Mouse (Mus musculus): Measurements from ENCODE around the gene Lcp1. TPM values are rescaled to one million over a fixed set of nuclear protein-coding genes. Genes with fewer than 3 reads are reported as not detected.

Lcp1 gene
- polyA plus RNA-seq, 1 experiment, result not detected

DNA sequence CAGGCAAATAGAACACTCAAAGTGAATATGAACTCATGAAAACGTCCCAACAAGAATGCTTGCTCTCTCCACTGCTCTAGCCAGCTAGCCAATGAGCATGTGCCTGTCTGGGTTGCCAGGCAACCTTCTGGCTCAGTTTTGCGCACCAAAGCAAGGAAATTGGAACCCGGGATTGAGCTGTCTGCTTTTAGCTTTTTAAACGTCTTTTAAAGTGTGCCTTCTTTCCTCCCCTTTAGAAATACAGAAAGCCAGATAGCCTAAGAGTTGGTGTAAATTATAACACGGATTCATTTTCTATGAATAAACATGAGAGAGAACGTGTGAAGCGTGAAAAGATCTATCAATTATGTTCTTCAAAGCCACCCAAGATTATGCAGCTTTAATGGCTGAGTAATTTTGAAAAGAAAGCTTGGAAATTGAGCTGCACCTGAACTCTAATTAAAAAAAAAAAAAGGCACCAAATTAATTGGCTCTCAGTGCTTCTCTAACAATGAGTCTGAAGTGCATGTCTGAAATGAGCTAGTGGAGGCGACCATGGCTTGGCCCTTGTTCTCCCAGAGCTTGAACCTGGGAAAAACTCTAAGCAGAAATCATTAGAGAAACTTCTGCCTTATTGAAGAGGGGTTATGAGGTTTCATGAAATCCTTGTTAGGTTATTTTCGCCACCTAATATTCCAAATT is 105.2 kb downstream of the Lcp1 start:
- WGBS, result 27% methylated on average over 9 of the region's 9 CpGs

DNA sequence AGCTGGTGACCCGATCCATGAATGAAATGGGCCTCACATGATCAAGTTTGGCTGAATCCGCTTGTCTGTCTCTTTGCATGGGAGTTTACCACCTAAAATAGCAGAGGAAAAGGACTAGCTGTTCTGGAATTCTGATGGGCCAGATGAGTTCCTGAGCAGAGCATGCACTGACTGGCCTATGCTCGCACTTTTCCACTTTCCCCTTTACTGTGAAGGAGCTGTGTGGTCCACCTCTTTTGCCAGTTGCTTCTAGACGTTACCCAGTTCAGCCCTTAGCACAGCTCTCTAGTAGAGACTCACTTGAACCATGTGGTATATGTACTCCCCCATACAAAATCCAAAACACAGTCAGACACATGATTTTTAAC is 105.7 kb downstream of the Lcp1 start:
- TF ChIP-seq POLR2A (IDR thresholded peaks at IDR 0.05; ENCODE audit: insufficient read depth, low read depth, low read length) (no peak), CTCF (IDR thresholded peaks at IDR 0.05; ENCODE audit: insufficient read depth, low read depth, low read length) (no peak)

More for the DNA sequence above, 105.2 kb downstream of the Lcp1 start:
- Histone ChIP-seq H3K4me1 (ENCODE audit: control insufficient read depth, insufficient read depth, low read length) (no peaks in the 10 kb centered on the region), H3K4me3 (ENCODE audit: insufficient read depth, low read depth, low read length) (no peak overlapping the region), H3K27ac (ENCODE audit: insufficient read depth, low read depth, low read length) (no peak overlapping the region)
- no peak for TF ChIP-seq POLR2A (IDR thresholded peaks at IDR 0.05; ENCODE audit: insufficient read depth, low read depth, low read length)
- TF ChIP-seq CTCF (IDR thresholded peaks at IDR 0.05; ENCODE audit: insufficient read depth, low read depth, low read length), result no peak

DNA sequence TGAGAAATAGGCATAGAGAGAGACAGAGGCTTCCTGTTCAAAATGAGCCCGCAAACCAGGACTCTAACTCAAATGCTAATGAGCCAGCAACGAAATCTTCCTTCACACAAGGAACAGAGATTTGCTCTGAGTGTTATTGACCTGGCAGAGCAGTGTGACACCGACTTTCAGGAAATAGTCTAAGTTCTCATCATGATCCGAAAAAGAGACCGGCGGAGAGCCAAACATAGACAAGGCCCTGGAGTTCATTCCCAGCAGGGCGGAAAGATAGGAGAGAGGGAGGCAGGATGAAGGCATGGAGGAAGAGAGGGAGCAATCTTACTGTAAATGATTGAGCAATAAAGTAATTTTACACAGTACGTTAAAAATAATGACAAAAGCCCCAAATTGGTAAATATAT is 106.2 kb downstream of the Lcp1 start:
- no peak overlapping the region for H3K27ac ChIP-seq (ENCODE audit: insufficient read depth, low read depth, low read length)

More for the DNA sequence above, 105.7 kb downstream of the Lcp1 start:
- WGBS, result 66% methylated on average over 4 of the region's 4 CpGs
- Histone ChIP-seq H3K4me1 (ENCODE audit: control insufficient read depth, insufficient read depth, low read length) (no peaks in the 10 kb centered on the region), H3K4me3 (ENCODE audit: insufficient read depth, low read depth, low read length) (no peak overlapping the region), H3K27ac (ENCODE audit: insufficient read depth, low read depth, low read length) (no peak overlapping the region)

DNA sequence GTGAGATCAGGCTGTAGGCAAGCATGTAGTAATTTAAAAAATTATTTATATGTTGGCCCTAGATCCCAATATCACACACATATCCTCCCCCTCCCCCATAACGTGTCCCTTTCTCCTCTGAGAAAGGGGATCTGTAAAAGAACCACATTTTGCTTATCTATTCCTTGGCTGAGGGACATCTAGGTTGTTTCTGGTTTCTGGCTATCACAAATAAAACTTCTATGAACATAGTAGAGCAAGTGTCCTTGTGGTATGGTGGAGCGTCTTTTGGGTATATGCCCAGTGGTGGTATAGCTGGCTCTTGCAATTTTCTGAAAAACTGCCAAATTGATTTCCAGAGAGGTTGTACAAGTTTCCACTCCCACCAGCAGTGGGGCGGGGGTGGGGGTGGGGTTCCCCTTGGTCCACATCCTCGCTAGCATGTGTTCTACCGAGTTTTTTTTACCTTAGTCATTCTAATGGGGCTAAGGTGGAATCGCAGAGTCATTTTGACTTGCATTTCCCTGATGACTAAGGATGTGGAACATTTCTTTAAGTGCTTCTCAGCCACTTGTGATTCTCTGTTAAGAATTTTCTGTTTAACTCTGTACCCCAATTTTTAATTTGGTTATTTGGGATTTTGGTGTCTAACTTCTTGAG is 107.3 kb downstream of the Lcp1 start:
- 89% methylated on average over 6 of the region's 6 CpGs for WGBS

More for the DNA sequence above, 106.2 kb downstream of the Lcp1 start:
- Histone ChIP-seq H3K4me1 (ENCODE audit: control insufficient read depth, insufficient read depth, low read length) (no peaks in the 10 kb centered on the region), H3K4me3 (ENCODE audit: insufficient read depth, low read depth, low read length) (no peak overlapping the region)
- TF ChIP-seq CTCF (IDR thresholded peaks at IDR 0.05; ENCODE audit: insufficient read depth, low read depth, low read length), result no peak
- TF ChIP-seq POLR2A (IDR thresholded peaks at IDR 0.05; ENCODE audit: insufficient read depth, low read depth, low read length), result no peak
- WGBS, result 70% methylated on average over 8 of the region's 8 CpGs

DNA sequence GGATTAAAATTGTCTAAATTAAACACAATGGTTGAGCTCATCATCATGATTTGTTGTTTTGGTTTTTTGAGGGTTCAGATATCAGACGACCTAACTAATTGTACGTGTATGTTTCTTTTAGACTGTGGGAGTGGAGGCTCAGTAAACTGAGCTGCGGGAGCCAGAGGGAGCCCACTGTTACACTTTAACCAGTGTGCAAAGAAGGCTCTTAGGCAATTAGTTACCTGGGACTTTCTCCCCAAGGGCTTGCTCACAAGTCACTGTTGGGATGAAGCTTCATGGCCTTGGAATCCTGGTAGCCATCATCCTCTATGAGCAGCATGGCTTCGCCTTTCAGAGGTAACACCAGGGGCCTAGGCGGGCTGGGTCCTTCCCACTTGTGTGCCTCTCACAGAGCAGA is 111.2 kb downstream of the Lcp1 start, which contains the start of gene Cpb2:
Gene Cpb2 (plus strand): TSS at position 201 of the 400 bp plus-strand sequence.
- no peak for TF ChIP-seq POLR2A (IDR thresholded peaks at IDR 0.05; ENCODE audit: insufficient read depth, low read depth, low read length)
- TF ChIP-seq CTCF (IDR thresholded peaks at IDR 0.05; ENCODE audit: insufficient read depth, low read depth, low read length), result no peak
- H3K27ac ChIP-seq (ENCODE audit: insufficient read depth, low read depth, low read length), result no peak within 1 kb of the TSS
- WGBS, result 93% methylated on average over 5 of the region's 5 CpGs
- H3K4me1 ChIP-seq (ENCODE audit: control insufficient read depth, insufficient read depth, low read length), result no peaks in the 10 kb centered on the region
- H3K4me3 ChIP-seq (ENCODE audit: insufficient read depth, low read depth, low read length), result no peak within 1 kb of the TSS

More for the DNA sequence above, 107.3 kb downstream of the Lcp1 start:
- Histone ChIP-seq H3K4me1 (ENCODE audit: control insufficient read depth, insufficient read depth, low read length) (no peaks in the 10 kb centered on the region), H3K4me3 (ENCODE audit: insufficient read depth, low read depth, low read length) (no peak overlapping the region), H3K27ac (ENCODE audit: insufficient read depth, low read depth, low read length) (no peak overlapping the region)
- no peak for TF ChIP-seq POLR2A (IDR thresholded peaks at IDR 0.05; ENCODE audit: insufficient read depth, low read depth, low read length)
- TF ChIP-seq CTCF (IDR thresholded peaks at IDR 0.05; ENCODE audit: insufficient read depth, low read depth, low read length), result no peak

DNA sequence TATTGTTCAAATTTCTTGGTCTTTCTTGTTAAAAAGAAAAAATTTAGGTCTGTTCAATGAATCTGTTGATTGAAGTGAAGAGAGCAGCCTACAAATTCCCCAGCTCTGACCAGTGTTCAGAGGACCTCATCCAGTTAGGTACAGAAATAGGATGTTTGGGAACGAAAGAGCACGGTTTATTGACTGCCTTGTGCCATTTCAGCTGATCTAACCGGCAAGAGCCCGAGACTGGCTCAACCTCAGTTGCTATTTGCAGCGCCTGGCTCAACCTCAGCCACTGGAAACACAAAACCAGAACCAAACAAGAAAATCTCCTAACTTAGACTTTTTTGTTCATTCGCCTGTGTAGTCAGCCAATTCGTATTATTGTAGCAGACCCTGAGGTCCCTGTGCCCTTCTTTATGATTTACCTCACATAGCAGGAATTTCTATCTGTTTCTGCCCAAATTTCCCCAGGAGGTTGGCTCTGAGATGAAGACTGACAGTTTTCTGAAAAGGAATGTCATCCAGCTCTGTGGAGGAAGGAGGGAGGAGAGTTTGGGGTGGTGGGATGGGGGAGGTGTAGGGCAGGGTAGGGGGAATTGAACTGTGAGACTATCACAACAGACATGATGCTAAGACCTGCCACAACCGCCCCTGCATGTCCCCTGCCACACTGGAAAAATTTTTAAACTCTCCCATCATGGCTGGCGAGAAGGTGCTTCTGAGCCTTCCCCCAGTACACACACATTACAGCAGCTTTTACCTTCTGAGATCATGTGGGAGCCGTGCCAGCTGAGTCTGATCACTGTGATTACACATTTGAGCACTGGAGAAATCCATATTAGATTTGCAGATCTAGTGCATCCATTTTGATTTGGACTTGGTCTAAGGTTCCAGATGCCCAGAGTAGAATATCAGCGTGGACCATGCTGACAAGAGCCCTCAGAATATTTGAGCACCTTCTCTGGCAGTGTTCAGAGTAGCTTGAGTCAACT is 115.4 kb downstream of the Lcp1 start:
- no peak overlapping the region for H3K4me3 ChIP-seq (ENCODE audit: insufficient read depth, low read depth, low read length)
- 53% methylated on average over 11 of the region's 11 CpGs for WGBS
- H3K27ac ChIP-seq (ENCODE audit: insufficient read depth, low read depth, low read length), result no peak overlapping the region
- TF ChIP-seq CTCF (IDR thresholded peaks at IDR 0.05; ENCODE audit: insufficient read depth, low read depth, low read length), result no peak
- no peak for TF ChIP-seq POLR2A (IDR thresholded peaks at IDR 0.05; ENCODE audit: insufficient read depth, low read depth, low read length)
- H3K4me1 ChIP-seq (ENCODE audit: control insufficient read depth, insufficient read depth, low read length), result no peaks in the 10 kb centered on the region

DNA sequence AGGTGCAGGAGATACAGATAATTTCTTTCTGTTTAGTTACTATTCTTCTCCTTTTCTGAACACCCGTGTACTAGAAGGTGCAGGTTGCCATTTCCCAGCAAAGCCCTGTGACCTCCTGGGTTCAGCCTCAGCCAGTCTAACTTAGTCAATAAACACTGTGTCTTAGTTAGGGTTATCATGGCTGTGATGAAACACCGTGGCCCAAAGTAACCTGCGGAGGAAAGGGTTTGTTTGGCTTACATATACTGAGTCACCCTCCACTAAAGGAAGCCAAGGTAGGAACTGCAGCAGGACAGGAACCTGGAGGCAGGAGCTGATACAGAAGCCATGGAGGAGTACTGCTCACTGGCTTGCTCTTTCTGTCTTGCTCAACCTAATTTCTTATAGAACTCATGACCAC is 119.5 kb downstream of the Lcp1 start:
- no peak overlapping the region for H3K4me3 ChIP-seq (ENCODE audit: insufficient read depth, low read depth, low read length)
- 85% methylated on average over 3 of the region's 3 CpGs for WGBS
- H3K4me1 ChIP-seq (ENCODE audit: control insufficient read depth, insufficient read depth, low read length), result no peaks in the 10 kb centered on the region
- H3K27ac ChIP-seq (ENCODE audit: insufficient read depth, low read depth, low read length), result no peak overlapping the region
- no peak for TF ChIP-seq POLR2A (IDR thresholded peaks at IDR 0.05; ENCODE audit: insufficient read depth, low read depth, low read length)
- no peak for TF ChIP-seq CTCF (IDR thresholded peaks at IDR 0.05; ENCODE audit: insufficient read depth, low read depth, low read length)

DNA sequence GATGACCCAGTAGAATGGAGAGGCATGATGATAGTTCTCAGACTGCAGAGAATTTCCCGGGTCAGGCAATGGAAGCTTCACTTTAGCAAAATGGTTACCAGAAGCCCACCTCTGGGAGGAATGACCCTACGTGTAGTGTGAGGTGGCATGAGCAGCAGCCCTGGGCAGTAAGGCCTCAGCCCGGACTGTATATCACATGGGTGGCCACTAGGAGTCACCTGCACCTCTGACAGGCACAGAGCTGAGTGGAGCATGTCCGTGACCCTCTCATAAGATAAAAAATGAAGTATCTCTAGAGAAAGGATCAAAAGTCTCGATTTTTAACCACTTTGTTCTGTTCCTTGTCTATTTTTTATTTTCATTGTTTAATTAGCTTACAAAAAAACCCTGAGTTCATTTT is 125.6 kb downstream of the Lcp1 start:
- TF ChIP-seq POLR2A (IDR thresholded peaks at IDR 0.05; ENCODE audit: insufficient read depth, low read depth, low read length), result no peak
- TF ChIP-seq CTCF (IDR thresholded peaks at IDR 0.05; ENCODE audit: insufficient read depth, low read depth, low read length), result no peak
- 70% methylated on average over 5 of the region's 5 CpGs for WGBS

More for the DNA sequence above, 125.6 kb downstream of the Lcp1 start:
- no peak overlapping the region for H3K27ac ChIP-seq (ENCODE audit: insufficient read depth, low read depth, low read length)
- no peak overlapping the region for H3K4me3 ChIP-seq (ENCODE audit: insufficient read depth, low read depth, low read length)
- no peaks in the 10 kb centered on the region for H3K4me1 ChIP-seq (ENCODE audit: control insufficient read depth, insufficient read depth, low read length)

All from olfactory bulb, adult 2 months (tissue).